In the genomic region with DNA sequence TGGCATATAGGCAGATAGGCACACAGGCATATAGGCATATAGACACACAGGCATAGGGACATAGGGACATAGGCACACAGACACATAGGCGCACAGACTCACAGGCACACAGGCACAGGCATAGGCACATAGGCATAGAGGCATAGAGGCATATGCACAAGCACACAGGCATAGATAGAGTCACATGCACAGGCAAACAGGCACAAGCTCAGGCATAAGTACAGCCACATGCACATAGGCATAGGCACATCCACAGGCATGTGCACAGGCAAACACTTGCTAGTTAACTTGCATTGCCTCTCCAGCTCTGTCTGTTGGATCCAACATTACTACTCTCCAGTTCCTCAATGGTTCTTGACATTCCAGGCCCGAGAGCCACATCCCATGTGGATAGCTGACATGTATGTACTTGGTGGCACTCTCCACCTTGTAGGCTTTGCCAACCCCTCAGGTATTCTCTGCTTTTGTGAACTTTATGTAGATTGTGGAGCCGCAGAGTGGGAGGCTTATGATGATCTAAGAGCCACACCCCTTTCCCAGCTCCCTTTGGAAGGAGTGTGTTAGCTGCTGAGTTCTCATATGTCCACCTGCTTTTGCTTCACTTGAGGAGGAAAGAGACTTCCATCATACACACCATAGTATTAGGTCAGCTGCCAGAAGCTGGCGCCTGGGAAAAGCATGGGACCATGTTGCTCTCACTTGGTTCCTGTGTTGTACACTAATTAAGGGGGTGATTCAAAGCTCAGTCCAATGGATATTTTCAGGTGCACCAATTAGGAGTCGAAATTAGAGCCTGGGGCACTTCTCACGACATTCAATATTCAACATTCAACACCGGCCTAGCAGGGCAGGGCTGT, we compare ENCODE assay signal across 28 mouse cellular contexts.
DNase-seq lines count a peak whose midpoint lies in the region; ATAC-seq and TF ChIP-seq lines count a peak whose summit lies in the region.
"Had no signal": no experiment of that assay in that cellular context is flagged by ENCODE, and none has a peak within 500 bp of the region (broad histone marks: within the 10 kb centered on the region; RNA-seq: fewer than 3 reads in every experiment).

No protein-coding gene starts in this region.

- no peaks in the 10 kb centered on the region for H3K9me3 ChIP-seq in forebrain, embryonic 11.5 days (ENCODE audit: control insufficient read depth, low read length)
- H3K9me3 ChIP-seq in forebrain, postnatal 0 days (ENCODE audit: low read length), result no peaks in the 10 kb centered on the region
- no peaks in the 10 kb centered on the region for H3K9me3 ChIP-seq in midbrain, embryonic 11.5 days (ENCODE audit: control insufficient read depth, low read length)
- no peaks in the 10 kb centered on the region for H3K9me3 ChIP-seq in midbrain, embryonic 15.5 days
- no peaks in the 10 kb centered on the region for H3K9me3 ChIP-seq in forebrain, embryonic 16.5 days (ENCODE audit: control insufficient read depth, low read length)
- H3K9me3 ChIP-seq: heart, embryonic 12.5 days; hindbrain, embryonic 10.5 days; intestine, embryonic 15.5 days; liver, embryonic 13.5 days; neural tube, embryonic 12.5 days had no signal

- peaks cover 2% of the 10 kb centered on the region; the same call in 1 of the 2 replicates for H3K4me1 ChIP-seq in forebrain, embryonic 11.5 days (replicated peaks; ENCODE audit: control insufficient read depth, insufficient read depth, low read length)
- H3K4me1 ChIP-seq in forebrain, postnatal 0 days (ENCODE audit: insufficient read depth), result no peaks in the 10 kb centered on the region
- H3K4me1 ChIP-seq in midbrain, embryonic 11.5 days (ENCODE audit: control insufficient read depth, insufficient read depth, low read length), result peaks cover 5% of the 10 kb centered on the region; the same call in 1 of the 2 replicates
- 0 out of 2 replicates have a peak, but pooled peaks cover 3% of the 10 kb centered on the region for H3K4me1 ChIP-seq in midbrain, embryonic 15.5 days
- 0 out of 2 replicates have a peak, but pooled peaks cover 2% of the 10 kb centered on the region for H3K4me1 ChIP-seq in forebrain, embryonic 16.5 days (replicated peaks; ENCODE audit: control insufficient read depth, insufficient read depth, low read length)
- H3K4me1 ChIP-seq: intestine, embryonic 15.5 days; liver, embryonic 13.5 days had no signal

- no peak overlapping the region for H3K27ac ChIP-seq in forebrain, embryonic 11.5 days (ENCODE audit: low read depth, low read length)
- H3K27ac ChIP-seq in forebrain, postnatal 0 days (ENCODE audit: low read depth, low read length), result no peak overlapping the region
- H3K27ac ChIP-seq in midbrain, embryonic 11.5 days (ENCODE audit: low read depth, low read length), result no peak overlapping the region
- no peak overlapping the region for H3K27ac ChIP-seq in midbrain, embryonic 15.5 days
- no peak overlapping the region for H3K27ac ChIP-seq in forebrain, embryonic 16.5 days (ENCODE audit: low read length)
- H3K27ac ChIP-seq: hindbrain, embryonic 10.5 days; intestine, embryonic 15.5 days; liver, embryonic 13.5 days; neural tube, embryonic 12.5 days had no signal

- no peak for DNase-seq in forebrain, embryonic 11.5 days (ENCODE audit: low spot score)
- no peak for DNase-seq in forebrain, postnatal 0 days
- peak; percentile 60 for DNase-seq in midbrain, embryonic 11.5 days (ENCODE audit: low spot score, missing footprints)
- peak; percentile 62 for DNase-seq in brain, embryonic 14.5 days (ENCODE audit: low read depth)
- DNase-seq in adrenal gland, adult (ENCODE audit: inconsistent age in 2 of 2, low spot score in 1 of 2), result no peak
- no peak for DNase-seq in urinary bladder, postnatal 14 days (ENCODE audit: low spot score)
- DNase-seq: adrenal gland, postnatal 36 days; cerebellum, adult 11-12 months; cerebellum, postnatal 14 days; gastrocnemius, postnatal 25 days; heart, adult 18-20 months; heart, postnatal 10 days; kidney, adult 8-10 months; kidney, postnatal 14 days; left cerebral cortex, postnatal 4 days; liver, embryonic 13.5 days; right cerebral cortex, adult 18-20 months; thymus, adult 18-20 months; thymus, postnatal 4 days had no signal

- WGBS in forebrain, embryonic 11.5 days, result 65% methylated on average over 7 of the region's 7 CpGs
- 53% methylated on average over 7 of the region's 7 CpGs for WGBS in forebrain, postnatal 0 days
- 84% methylated on average over 7 of the region's 7 CpGs for WGBS in midbrain, embryonic 11.5 days
- 76% methylated on average over 7 of the region's 7 CpGs for WGBS in midbrain, embryonic 15.5 days
- WGBS in forebrain, embryonic 16.5 days, result 36% methylated on average over 7 of the region's 7 CpGs

- TF ChIP-seq POLR2A in brain, embryonic 14.5 days (IDR thresholded peaks at IDR 0.05; ENCODE audit: borderline replicate concordance, extremely low read depth, insufficient read depth, insufficient read length, poor library complexity, severe bottlenecking), result no peak

- no peak for TF ChIP-seq CTCF in forebrain, postnatal 0 days (IDR thresholded peaks at IDR 0.05; ENCODE audit: low read depth)
- TF ChIP-seq CTCF in brain, embryonic 14.5 days (IDR thresholded peaks at IDR 0.05; ENCODE audit: borderline replicate concordance, extremely low read depth, insufficient read depth, insufficient read length), result no peak

- no peaks in the 10 kb centered on the region for H3K27me3 ChIP-seq in forebrain, embryonic 11.5 days (ENCODE audit: control insufficient read depth, insufficient read depth, low read length)
- H3K27me3 ChIP-seq in forebrain, postnatal 0 days (ENCODE audit: insufficient read depth, low read length), result no peaks in the 10 kb centered on the region
- H3K27me3 ChIP-seq in midbrain, embryonic 11.5 days (ENCODE audit: control insufficient read depth, insufficient read depth, low read length), result no peaks in the 10 kb centered on the region
- no peaks in the 10 kb centered on the region for H3K27me3 ChIP-seq in midbrain, embryonic 15.5 days (replicated peaks)
- no peaks in the 10 kb centered on the region for H3K27me3 ChIP-seq in forebrain, embryonic 16.5 days (replicated peaks; ENCODE audit: control insufficient read depth, insufficient read depth, low read length)
- H3K27me3 ChIP-seq: heart, embryonic 12.5 days; intestine, embryonic 15.5 days; liver, embryonic 13.5 days had no signal

- H3K4me2 ChIP-seq in forebrain, embryonic 11.5 days (ENCODE audit: low read depth, low read length, severe bottlenecking), result no peak overlapping the region
- H3K4me2 ChIP-seq in forebrain, postnatal 0 days (ENCODE audit: low read depth), result no peak overlapping the region
- no peak overlapping the region for H3K4me2 ChIP-seq in midbrain, embryonic 11.5 days
- H3K4me2 ChIP-seq in midbrain, embryonic 15.5 days, result no peak overlapping the region
- no peak overlapping the region for H3K4me2 ChIP-seq in forebrain, embryonic 16.5 days (ENCODE audit: low read length)
- H3K4me2 ChIP-seq: heart, embryonic 12.5 days; intestine, embryonic 15.5 days; liver, embryonic 13.5 days; lung, embryonic 14.5 days; neural tube, embryonic 12.5 days had no signal

- no peaks in the 10 kb centered on the region for H3K36me3 ChIP-seq in forebrain, embryonic 11.5 days (ENCODE audit: control insufficient read depth, insufficient read depth, low read length)
- no peaks in the 10 kb centered on the region for H3K36me3 ChIP-seq in forebrain, postnatal 0 days (ENCODE audit: insufficient read depth)
- no peaks in the 10 kb centered on the region for H3K36me3 ChIP-seq in midbrain, embryonic 11.5 days (ENCODE audit: control insufficient read depth, insufficient read depth, low read length)
- no peaks in the 10 kb centered on the region for H3K36me3 ChIP-seq in midbrain, embryonic 15.5 days (replicated peaks)
- H3K36me3 ChIP-seq in forebrain, embryonic 16.5 days (ENCODE audit: control insufficient read depth, insufficient read depth), result no peaks in the 10 kb centered on the region
- H3K36me3 ChIP-seq: heart, embryonic 12.5 days; hindbrain, embryonic 10.5 days; intestine, embryonic 15.5 days; liver, embryonic 13.5 days; neural tube, embryonic 12.5 days had no signal

- ATAC-seq in forebrain, embryonic 11.5 days (replicated peaks; ENCODE audit: low FRiP score), result peak; percentile 65
- no peak for ATAC-seq in forebrain, postnatal 0 days
- ATAC-seq in midbrain, embryonic 11.5 days (ENCODE audit: low FRiP score), result no peak
- ATAC-seq in midbrain, embryonic 15.5 days (replicated peaks), result no peak
- peak; percentile 33; the same call in 1 of the 2 replicates for ATAC-seq in forebrain, embryonic 16.5 days
- ATAC-seq: CD4-positive, CD25-positive, alpha-beta regulatory T cell, adult 4 months; hindbrain, embryonic 16.5 days; intestine, embryonic 15.5 days had no signal

- no peak overlapping the region for H3K4me3 ChIP-seq in forebrain, embryonic 11.5 days (ENCODE audit: low read depth, low read length)
- H3K4me3 ChIP-seq in forebrain, postnatal 0 days (ENCODE audit: low read depth, low read length), result no peak overlapping the region
- H3K4me3 ChIP-seq in midbrain, embryonic 11.5 days (ENCODE audit: low read depth, low read length), result no peak overlapping the region
- H3K4me3 ChIP-seq in midbrain, embryonic 15.5 days, result no peak overlapping the region
- no peak overlapping the region for H3K4me3 ChIP-seq in forebrain, embryonic 16.5 days (replicated peaks; ENCODE audit: low read length)
- H3K4me3 ChIP-seq: heart, embryonic 12.5 days; hindbrain, embryonic 10.5 days; intestine, embryonic 15.5 days; liver, embryonic 13.5 days; neural tube, embryonic 12.5 days had no signal

- no peak overlapping the region for H3K9ac ChIP-seq in forebrain, embryonic 11.5 days (ENCODE audit: low read length)
- no peak overlapping the region for H3K9ac ChIP-seq in forebrain, postnatal 0 days
- no peak overlapping the region for H3K9ac ChIP-seq in midbrain, embryonic 11.5 days (ENCODE audit: low read length)
- no peak overlapping the region for H3K9ac ChIP-seq in midbrain, embryonic 15.5 days
- H3K9ac ChIP-seq in forebrain, embryonic 16.5 days (replicated peaks; ENCODE audit: low read depth, low read length), result no peak overlapping the region
- H3K9ac ChIP-seq: heart, embryonic 12.5 days; intestine, embryonic 15.5 days; liver, embryonic 13.5 days; lung, embryonic 14.5 days; neural tube, embryonic 12.5 days had no signal

Comparison
In these comparisons a context has a peak if more than half of its experiments do, and no peak if none do; other contexts are left out.
1. ATAC-seq: peak in forebrain, embryonic 11.5 days (single experiment) and forebrain, embryonic 16.5 days (single experiment); none in forebrain, postnatal 0 days (single experiment), midbrain, embryonic 11.5 days (single experiment) and midbrain, embryonic 15.5 days (single experiment).
2. DNase-seq: peak in midbrain, embryonic 11.5 days (single experiment) and brain, embryonic 14.5 days (single experiment); none in forebrain, embryonic 11.5 days (single experiment), forebrain, postnatal 0 days (single experiment), adrenal gland, adult (0 of 2) and urinary bladder, postnatal 14 days (single experiment).